Mouse (Mus musculus): ENCODE measurements around the gene Cdc37. TPM values are rescaled to one million over a fixed set of nuclear protein-coding genes. Genes with fewer than 3 reads are reported as not detected.

Gene Cdc37
- total RNA-seq, 2 experiments from 2014 or later, result 29.8 to 35.5 TPM

GRCm38 (mm10) chr9:21107607-21108237 is 42.1 kb downstream of the Cdc37 start:
- no peak for ATAC-seq (replicated peaks; ENCODE audit: low FRiP score, poor library complexity, severe bottlenecking)

- peak; percentile 89 for ATAC-seq (replicated peaks; ENCODE audit: low FRiP score, poor library complexity, severe bottlenecking)
Observed at GRCm38 (mm10) chr9:21105760-21106564, 43.8 kb downstream of the Cdc37 start.

- ATAC-seq (replicated peaks; ENCODE audit: low FRiP score, poor library complexity, severe bottlenecking), result no peak
Observed at GRCm38 (mm10) chr9:21104814-21105213, 45.0 kb downstream of the Cdc37 start.

- ATAC-seq (replicated peaks; ENCODE audit: low FRiP score, poor library complexity, severe bottlenecking), result no peak
Observed at GRCm38 (mm10) chr9:21102076-21102475, 47.7 kb downstream of the Cdc37 start.

GRCm38 (mm10) chr9:21100447-21101161 is 49.2 kb downstream of the Cdc37 start:
- no peak for ATAC-seq (replicated peaks; ENCODE audit: low FRiP score, poor library complexity, severe bottlenecking)

- peak; percentile 52; the same call in 1 of the 2 replicates for ATAC-seq (replicated peaks; ENCODE audit: low FRiP score, poor library complexity, severe bottlenecking)
Observed at GRCm38 (mm10) chr9:21097793-21098192, 52.0 kb downstream of the Cdc37 start.

- no peak for ATAC-seq (replicated peaks; ENCODE audit: low FRiP score, poor library complexity, severe bottlenecking)
Observed at GRCm38 (mm10) chr9:21095958-21096357, 53.8 kb downstream of the Cdc37 start.

GRCm38 (mm10) chr9:21093423-21093822 is 56.4 kb downstream of the Cdc37 start:
- ATAC-seq (replicated peaks; ENCODE audit: low FRiP score, poor library complexity, severe bottlenecking), result no peak

- peak; percentile 96 for ATAC-seq (replicated peaks; ENCODE audit: low FRiP score, poor library complexity, severe bottlenecking)
Observed at GRCm38 (mm10) chr9:21091707-21092320, 58.0 kb downstream of the Cdc37 start, which contains the start of the genes Gm38431 and Raver1. Gene Gm38431, minus strand, starts transcription at chr9:21091997. Gene Raver1, minus strand, starts transcription at chr9:21092008.

GRCm38 (mm10) chr9:21090972-21091706 is 58.6 kb downstream of the Cdc37 start:
- ATAC-seq (replicated peaks; ENCODE audit: low FRiP score, poor library complexity, severe bottlenecking), result peak; percentile 31

- ATAC-seq (replicated peaks; ENCODE audit: low FRiP score, poor library complexity, severe bottlenecking), result no peak
Observed at GRCm38 (mm10) chr9:21090537-21090936, 59.2 kb downstream of the Cdc37 start.

- ATAC-seq (replicated peaks; ENCODE audit: low FRiP score, poor library complexity, severe bottlenecking), result no peak
Observed at GRCm38 (mm10) chr9:21083324-21083723, 66.5 kb downstream of the Cdc37 start.

Other genes starting within 250 kb of the Cdc37 start
- gene Dnmt1, start 190.1 kb downstream of the Cdc37 start, total RNA-seq (2015; ENCODE audit: low replicate concordance), result 28.1 and 47.9 TPM in 2 replicates
- gene Dnmt1, start 190.1 kb downstream of the Cdc37 start, total RNA-seq (2017; ENCODE audit: low replicate concordance), result 69.1 and 92.4 TPM in 2 replicates
- 0.84 and 1.5 TPM in 2 replicates for gene S1pr2, start 173.2 kb downstream of the Cdc37 start, total RNA-seq (2015; ENCODE audit: low replicate concordance)
- gene S1pr2, start 173.2 kb downstream of the Cdc37 start, total RNA-seq (2017; ENCODE audit: low replicate concordance), result 0.17 and 0.56 TPM in 2 replicates
- 7.9 and 19.0 TPM in 2 replicates for gene Mrpl4, start 147.2 kb downstream of the Cdc37 start, total RNA-seq (2015; ENCODE audit: low replicate concordance)
- 6.8 and 11.4 TPM in 2 replicates for gene Mrpl4, start 147.2 kb downstream of the Cdc37 start, total RNA-seq (2017; ENCODE audit: low replicate concordance)
- gene Icam1, start 134.0 kb downstream of the Cdc37 start, total RNA-seq (2015; ENCODE audit: low replicate concordance), result 0.84 and 1.2 TPM in 2 replicates
- gene Icam1, start 134.0 kb downstream of the Cdc37 start, total RNA-seq (2017; ENCODE audit: low replicate concordance), result 2.2 and 2.3 TPM in 2 replicates
- 39.2 and 40.8 TPM in 2 replicates for gene Icam4, start 120.6 kb downstream of the Cdc37 start, total RNA-seq (2015; ENCODE audit: low replicate concordance)
- 20.6 and 35.8 TPM in 2 replicates for gene Icam4, start 120.6 kb downstream of the Cdc37 start, total RNA-seq (2017; ENCODE audit: low replicate concordance)
- 0.58 TPM in 1 of 2 replicates, not detected in the other for gene Icam5, start 117.9 kb downstream of the Cdc37 start, total RNA-seq (2015; ENCODE audit: low replicate concordance)
- gene Icam5, start 117.9 kb downstream of the Cdc37 start, total RNA-seq (2017; ENCODE audit: low replicate concordance), result 4.7 and 5.4 TPM in 2 replicates
- gene Zglp1, start 82.9 kb downstream of the Cdc37 start, total RNA-seq (2015; ENCODE audit: low replicate concordance), result not detected in 2 replicates
- not detected in 2 replicates for gene Zglp1, start 82.9 kb downstream of the Cdc37 start, total RNA-seq (2017; ENCODE audit: low replicate concordance)
- gene Gm49373, start 76.9 kb downstream of the Cdc37 start, total RNA-seq (2015; ENCODE audit: low replicate concordance), result 2.3 TPM in 1 of 2 replicates, not detected in the other
- not detected in 2 replicates for gene Gm49373, start 76.9 kb downstream of the Cdc37 start, total RNA-seq (2017; ENCODE audit: low replicate concordance)
- gene Fdx1l, start 76.4 kb downstream of the Cdc37 start, total RNA-seq (2015; ENCODE audit: low replicate concordance), result 8.4 TPM in 1 of 2 replicates, not detected in the other
- 1.4 and 13.7 TPM in 2 replicates for gene Fdx1l, start 76.4 kb downstream of the Cdc37 start, total RNA-seq (2017; ENCODE audit: low replicate concordance)
- gene Gm38431, start 58.0 kb downstream of the Cdc37 start, total RNA-seq (2015; ENCODE audit: low replicate concordance), result 19.4 and 20.9 TPM in 2 replicates
- gene Gm38431, start 58.0 kb downstream of the Cdc37 start, total RNA-seq (2017; ENCODE audit: low replicate concordance), result 1.8 and 3.6 TPM in 2 replicates
- gene Raver1, start 58.0 kb downstream of the Cdc37 start, total RNA-seq (2015; ENCODE audit: low replicate concordance), result 4.0 and 11.7 TPM in 2 replicates
- 3.8 and 7.8 TPM in 2 replicates for gene Raver1, start 58.0 kb downstream of the Cdc37 start, total RNA-seq (2017; ENCODE audit: low replicate concordance)
- gene Tyk2, start 18.7 kb downstream of the Cdc37 start, total RNA-seq (2015; ENCODE audit: low replicate concordance), result 2.7 and 4.2 TPM in 2 replicates
- gene Tyk2, start 18.7 kb downstream of the Cdc37 start, total RNA-seq (2017; ENCODE audit: low replicate concordance), result 3.3 and 5.3 TPM in 2 replicates
- gene Pde4a, start 15.7 kb upstream of the Cdc37 start, total RNA-seq (2015; ENCODE audit: low replicate concordance), result 2.5 and 2.7 TPM in 2 replicates
- gene Pde4a, start 15.7 kb upstream of the Cdc37 start, total RNA-seq (2017; ENCODE audit: low replicate concordance), result 0.77 and 1.1 TPM in 2 replicates
- 4.6 and 6.9 TPM in 2 replicates for gene Keap1, start 89.4 kb upstream of the Cdc37 start, total RNA-seq (2015; ENCODE audit: low replicate concordance)
- 6.8 and 8.9 TPM in 2 replicates for gene Keap1, start 89.4 kb upstream of the Cdc37 start, total RNA-seq (2017; ENCODE audit: low replicate concordance)
- gene S1pr5, start 98.5 kb upstream of the Cdc37 start, total RNA-seq (2015; ENCODE audit: low replicate concordance), result 1.7 TPM in 1 of 2 replicates, not detected in the other
- gene S1pr5, start 98.5 kb upstream of the Cdc37 start, total RNA-seq (2017; ENCODE audit: low replicate concordance), result 1.1 and 3.2 TPM in 2 replicates
- 11.9 TPM in 2 replicates for gene Atg4d, start 115.3 kb upstream of the Cdc37 start, total RNA-seq (2015; ENCODE audit: low replicate concordance)
- gene Atg4d, start 115.3 kb upstream of the Cdc37 start, total RNA-seq (2017; ENCODE audit: low replicate concordance), result 31.9 and 59.8 TPM in 2 replicates
- gene Kri1, start 138.0 kb upstream of the Cdc37 start, total RNA-seq (2015; ENCODE audit: low replicate concordance), result 14.0 and 26.7 TPM in 2 replicates
- 16.7 and 22.3 TPM in 2 replicates for gene Kri1, start 138.0 kb upstream of the Cdc37 start, total RNA-seq (2017; ENCODE audit: low replicate concordance)
- gene Cdkn2d, start 141.4 kb upstream of the Cdc37 start, total RNA-seq (2015; ENCODE audit: low replicate concordance), result 29.4 and 40.1 TPM in 2 replicates
- gene Cdkn2d, start 141.4 kb upstream of the Cdc37 start, total RNA-seq (2017; ENCODE audit: low replicate concordance), result 15.9 and 25.5 TPM in 2 replicates
- 0.58 TPM in 1 of 2 replicates, not detected in the other for gene Ap1m2, start 162.4 kb upstream of the Cdc37 start, total RNA-seq (2015; ENCODE audit: low replicate concordance)
- not detected in 2 replicates for gene Ap1m2, start 162.4 kb upstream of the Cdc37 start, total RNA-seq (2017; ENCODE audit: low replicate concordance)
- gene Slc44a2, start 170.7 kb upstream of the Cdc37 start, total RNA-seq (2015; ENCODE audit: low replicate concordance), result 10.6 and 17.1 TPM in 2 replicates
- 11.7 and 14.5 TPM in 2 replicates for gene Slc44a2, start 170.7 kb upstream of the Cdc37 start, total RNA-seq (2017; ENCODE audit: low replicate concordance)
- 12.5 and 15.2 TPM in 2 replicates for gene Ilf3, start 217.9 kb upstream of the Cdc37 start, total RNA-seq (2015; ENCODE audit: low replicate concordance)
- gene Ilf3, start 217.9 kb upstream of the Cdc37 start, total RNA-seq (2017; ENCODE audit: low replicate concordance), result 14.2 and 16.5 TPM in 2 replicates